Mouse (Mus musculus): Measurements from ENCODE around the gene Pigh.

DNA sequence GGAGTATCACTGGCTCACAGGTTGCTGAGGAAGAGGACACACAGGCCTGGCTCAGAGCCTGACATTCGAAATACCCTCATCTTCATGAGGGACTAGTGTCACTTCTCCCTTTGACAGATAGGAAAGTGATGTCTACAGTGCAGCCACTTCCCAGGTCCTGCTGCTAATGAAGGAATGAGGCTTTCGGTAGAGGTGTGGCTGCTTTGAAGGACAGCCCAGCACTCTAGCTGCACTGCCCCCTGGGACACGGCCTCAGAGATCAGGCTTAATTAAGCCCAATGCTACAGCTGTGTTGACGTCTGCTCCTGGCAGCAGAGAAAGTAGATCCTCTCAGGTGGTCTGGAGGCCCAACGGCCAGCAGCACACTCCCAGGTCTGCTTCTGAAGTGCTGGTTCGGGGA lies 29.9 kb downstream of the Pigh start:
- TF ChIP-seq CTCF (IDR thresholded peaks at IDR 0.05), result no peak
- no peak for TF ChIP-seq EP300 (IDR thresholded peaks at IDR 0.05)

Data from lung, postnatal 0 days (tissue).